ENCODE assay signal across 8 mouse cellular contexts in genomic region chr12:59011275-59011843, GRCm38 (mm10). TPM values are rescaled to one million over a fixed set of nuclear protein-coding genes. Genes with fewer than 3 reads are reported as not detected.
DNase-seq lines count a peak whose midpoint lies in the region; ATAC-seq and TF ChIP-seq lines count a peak whose summit lies in the region.

No protein-coding gene starts in this region.

- peak overlapping the region; percentile 95 for H3K27ac ChIP-seq in embryonic facial prominence, embryonic 15.5 days (replicated peaks)
- peak overlapping the region; percentile 97 for H3K27ac ChIP-seq in intestine, embryonic 16.5 days (ENCODE audit: low read length)
- H3K27ac ChIP-seq in neural tube, embryonic 12.5 days: peak overlapping the region; percentile 72

- intact Hi-C loops in gastrocnemius, postnatal 36 days (cut with DNase I): loop anchor here (2.0 to 5.0 kb wide), 2 partner anchors 56 to 119 kb away; partner anchors contain the start of gene Pnn

- TF ChIP-seq CTCF in lung, adult 2 months (IDR thresholded peaks at IDR 0.05; ENCODE audit: insufficient read depth, low read length): no peak

- H3K4me2 ChIP-seq in embryonic facial prominence, embryonic 15.5 days (replicated peaks): peak overlapping the region; percentile 63
- peak overlapping the region; percentile 71 for H3K4me2 ChIP-seq in intestine, embryonic 16.5 days (ENCODE audit: low read depth, low read length)
- peak overlapping the region; percentile 81 for H3K4me2 ChIP-seq in neural tube, embryonic 12.5 days (replicated peaks)

- no peak for DNase-seq in lung, adult 2 months
- DNase-seq in lung, postnatal 4 days: no peak
- DNase-seq in gastrocnemius, postnatal 36 days: no peak
- no peak for DNase-seq in thymus, postnatal 25 days
- DNase-seq in embryo, embryonic 11 days: no peak

- peak overlapping the region; percentile 80 for H3K9ac ChIP-seq in embryonic facial prominence, embryonic 15.5 days
- peak overlapping the region; percentile 90 for H3K9ac ChIP-seq in intestine, embryonic 16.5 days (ENCODE audit: low read depth, low read length)
- H3K9ac ChIP-seq in neural tube, embryonic 12.5 days: peak overlapping the region; percentile 72

- no peak for TF ChIP-seq POLR2A in lung, adult 2 months (IDR thresholded peaks at IDR 0.05; ENCODE audit: borderline replicate concordance, extremely low read depth, low read depth, low read length)

- H3K27me3 ChIP-seq in embryonic facial prominence, embryonic 15.5 days: no peaks in the 10 kb centered on the region
- H3K27me3 ChIP-seq in intestine, embryonic 16.5 days (replicated peaks; ENCODE audit: control insufficient read depth, insufficient read depth, low read length): no peaks in the 10 kb centered on the region
- no peaks in the 10 kb centered on the region for H3K27me3 ChIP-seq in neural tube, embryonic 12.5 days (replicated peaks)

- WGBS in lung, adult 2 months: under 1% methylated on average over 25 of the region's 25 CpGs
- WGBS in embryonic facial prominence, embryonic 15.5 days: under 1% methylated on average over 25 of the region's 25 CpGs
- WGBS in intestine, embryonic 16.5 days: 0% methylated on average over 25 of the region's 25 CpGs
- under 1% methylated on average over 25 of the region's 25 CpGs for WGBS in neural tube, embryonic 12.5 days

- H3K36me3 ChIP-seq in embryonic facial prominence, embryonic 15.5 days: peaks cover 7% of the 10 kb centered on the region
- peaks cover 4% of the 10 kb centered on the region; the same call in 1 of the 2 replicates for H3K36me3 ChIP-seq in intestine, embryonic 16.5 days (ENCODE audit: control insufficient read depth, insufficient read depth, low read length)
- peaks cover 10% of the 10 kb centered on the region for H3K36me3 ChIP-seq in neural tube, embryonic 12.5 days

- H3K4me3 ChIP-seq in lung, adult 2 months (replicated peaks; ENCODE audit: extremely low read depth, low read depth, low read length): peak overlapping the region; percentile 84
- peak overlapping the region; percentile 86 for H3K4me3 ChIP-seq in embryonic facial prominence, embryonic 15.5 days (replicated peaks)
- peak overlapping the region; percentile 81 for H3K4me3 ChIP-seq in intestine, embryonic 16.5 days (ENCODE audit: low read length)
- H3K4me3 ChIP-seq in neural tube, embryonic 12.5 days: peak overlapping the region; percentile 70

- no peaks in the 10 kb centered on the region; the same call in 1 of the 2 replicates for H3K4me1 ChIP-seq in lung, adult 2 months (ENCODE audit: control insufficient read depth, insufficient read depth, low read length)
- H3K4me1 ChIP-seq in embryonic facial prominence, embryonic 15.5 days: peaks cover 26% of the 10 kb centered on the region
- H3K4me1 ChIP-seq in intestine, embryonic 16.5 days (ENCODE audit: control insufficient read depth, insufficient read depth, low read length): peaks cover 12% of the 10 kb centered on the region
- H3K4me1 ChIP-seq in neural tube, embryonic 12.5 days: peaks cover 14% of the 10 kb centered on the region

- no peaks in the 10 kb centered on the region for H3K9me3 ChIP-seq in embryonic facial prominence, embryonic 15.5 days (replicated peaks)
- no peaks in the 10 kb centered on the region for H3K9me3 ChIP-seq in intestine, embryonic 16.5 days (ENCODE audit: control insufficient read depth, low read length)
- H3K9me3 ChIP-seq in neural tube, embryonic 12.5 days: no peaks in the 10 kb centered on the region

- peak; percentile 67 for ATAC-seq in embryonic facial prominence, embryonic 15.5 days (ENCODE audit: insufficient number of reproducible peaks, low FRiP score, low TSS enrichment, low read depth)
- peak; percentile 78 for ATAC-seq in intestine, embryonic 16.5 days
- no peak; the same call in 1 of the 2 replicates for ATAC-seq in neural tube, embryonic 12.5 days (ENCODE audit: low FRiP score, low read depth)

RNA-seq across cellular contexts. Expression of gene Sec23a, which starts 0.5 kb away (rescaled TPM):
- polyA plus RNA-seq in lung, adult 2 months (2012; rRNA removed): 8.6 and 13.0 TPM in 2 replicates
- polyA plus RNA-seq in embryonic facial prominence, embryonic 15.5 days (2015; fragmentation: Nextera tagmentation; extraction: Ambion mirVana): 85.1 and 87.9 TPM in 2 replicates
- polyA plus RNA-seq in intestine, embryonic 16.5 days (2015; fragmentation: Nextera tagmentation; extraction: Ambion mirVana): 90.5 and 110 TPM in 2 replicates
- polyA plus RNA-seq in neural tube, embryonic 12.5 days (2016; fragmentation: Nextera tagmentation; extraction: Ambion mirVana): 99.4 and 108 TPM in 2 replicates
- total RNA-seq in gastrocnemius, postnatal 36 days (2021): 10 to 100 TPM; 45.0 to 51.3 TPM

RNA-seq across cellular contexts. Expression of gene Gemin2, which starts 1.8 kb away (rescaled TPM):
- polyA plus RNA-seq in lung, adult 2 months (2012; rRNA removed): 1.9 and 2.9 TPM in 2 replicates
- polyA plus RNA-seq in embryonic facial prominence, embryonic 15.5 days (2015; fragmentation: Nextera tagmentation; extraction: Ambion mirVana): 23.6 and 26.4 TPM in 2 replicates
- 17.6 and 20.3 TPM in 2 replicates for polyA plus RNA-seq in intestine, embryonic 16.5 days (2015; fragmentation: Nextera tagmentation; extraction: Ambion mirVana)
- polyA plus RNA-seq in neural tube, embryonic 12.5 days (2016; fragmentation: Nextera tagmentation; extraction: Ambion mirVana): 19.8 and 20.4 TPM in 2 replicates
- 1 to 10 TPM; 3.8 to 4.6 TPM for total RNA-seq in gastrocnemius, postnatal 36 days (2021)

RNA-seq across cellular contexts. Expression of gene Trappc6b, which starts 49.9 kb away (rescaled TPM):
- polyA plus RNA-seq in lung, adult 2 months (2012; rRNA removed): 87.9 and 113 TPM in 2 replicates
- polyA plus RNA-seq in embryonic facial prominence, embryonic 15.5 days (2015; fragmentation: Nextera tagmentation; extraction: Ambion mirVana): 88.8 and 92.8 TPM in 2 replicates
- 77.0 and 85.9 TPM in 2 replicates for polyA plus RNA-seq in intestine, embryonic 16.5 days (2015; fragmentation: Nextera tagmentation; extraction: Ambion mirVana)
- polyA plus RNA-seq in neural tube, embryonic 12.5 days (2016; fragmentation: Nextera tagmentation; extraction: Ambion mirVana): 118 and 121 TPM in 2 replicates
- total RNA-seq in gastrocnemius, postnatal 36 days (2021): 10 to 100 TPM; 28.5 to 40.1 TPM

RNA-seq across cellular contexts. Expression of gene Pnn, which starts 55.3 kb away (rescaled TPM):
- polyA plus RNA-seq in lung, adult 2 months (2012; rRNA removed): 12.4 and 18.6 TPM in 2 replicates
- polyA plus RNA-seq in embryonic facial prominence, embryonic 15.5 days (2015; fragmentation: Nextera tagmentation; extraction: Ambion mirVana): 93.2 and 101 TPM in 2 replicates
- polyA plus RNA-seq in intestine, embryonic 16.5 days (2015; fragmentation: Nextera tagmentation; extraction: Ambion mirVana): 60.5 and 66.7 TPM in 2 replicates
- 109 and 112 TPM in 2 replicates for polyA plus RNA-seq in neural tube, embryonic 12.5 days (2016; fragmentation: Nextera tagmentation; extraction: Ambion mirVana)
- 10 to 100 TPM; 16.5 to 21.3 TPM for total RNA-seq in gastrocnemius, postnatal 36 days (2021)
